Mouse (Mus musculus) cerebellum, adult 11-12 months (tissue): ENCODE results near the gene Dld.

Source experiments
- DNase-seq: peaks from one replicate; pipeline ENCODE4 v3.0.0; 2022

Dld gene

GRCm38 (mm10) chr12:31293361-31294142 is 57.7 kb downstream of the Dld start:
- DNase-seq: no peak

DNA sequence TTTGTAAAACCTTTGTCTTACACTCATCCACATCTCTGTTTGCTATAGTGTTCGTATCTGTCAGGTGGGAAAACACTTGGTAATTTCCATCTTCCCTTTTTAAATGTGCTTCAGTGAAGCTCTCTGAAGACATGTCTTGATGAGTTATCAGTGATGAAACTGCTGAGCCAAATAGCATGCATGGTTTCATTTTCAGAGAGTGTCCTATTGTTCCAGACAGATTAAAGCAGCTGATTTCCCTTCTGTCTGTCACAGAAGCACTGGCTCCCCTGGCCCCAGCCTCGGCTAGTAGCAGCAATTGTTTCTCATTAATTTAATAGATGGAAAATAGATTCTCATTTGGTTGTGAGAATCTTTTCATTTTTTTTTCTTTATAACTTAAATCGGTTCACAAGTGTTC is 60.3 kb downstream of the Dld start:
- no peak for DNase-seq

DNA sequence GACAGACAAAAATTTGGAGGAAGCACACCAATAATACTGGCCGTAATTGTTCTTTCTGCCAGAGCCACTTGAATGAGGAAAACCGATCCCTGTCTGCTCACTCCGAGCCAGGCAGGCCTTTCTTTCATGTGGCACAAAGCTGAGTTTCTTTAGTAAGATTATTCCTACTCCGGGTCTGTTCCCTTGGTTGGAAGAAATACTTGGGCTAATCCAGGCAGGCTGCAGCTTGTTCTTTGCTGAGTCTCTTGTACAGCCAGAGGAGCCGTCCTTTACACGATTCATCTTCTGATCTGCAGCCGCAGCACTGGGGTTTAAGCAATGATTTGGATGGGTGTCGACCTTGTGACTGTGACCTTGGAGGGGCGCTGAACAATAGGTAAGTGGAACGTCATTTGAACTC is 62.2 kb downstream of the Dld start:
- DNase-seq: no peak

DNA sequence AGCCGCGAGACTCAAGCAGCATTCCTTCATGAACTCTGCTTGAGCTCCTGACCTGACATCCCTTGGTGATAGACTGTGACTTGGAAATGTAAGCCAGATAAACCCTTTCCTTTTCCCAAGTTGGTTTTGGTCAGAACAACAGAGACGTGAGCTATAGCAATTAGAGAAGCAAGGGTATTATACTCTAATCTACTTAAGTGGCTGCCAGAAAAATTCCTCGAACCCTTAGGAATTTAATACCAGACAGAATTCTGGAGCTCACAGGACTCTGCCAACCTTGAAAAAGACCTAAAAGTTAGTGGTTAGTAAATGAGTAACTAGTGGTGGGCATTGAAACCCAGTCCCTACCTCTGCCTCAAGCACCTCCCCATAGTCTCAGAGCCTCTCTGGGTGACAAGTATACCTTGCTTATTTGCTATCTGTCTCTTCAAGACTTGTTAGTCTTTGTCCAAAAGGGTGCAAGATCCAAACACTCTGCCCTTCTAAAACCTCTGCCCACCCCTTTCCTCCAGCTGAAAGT is 67.6 kb downstream of the Dld start:
- no peak for DNase-seq

DNA sequence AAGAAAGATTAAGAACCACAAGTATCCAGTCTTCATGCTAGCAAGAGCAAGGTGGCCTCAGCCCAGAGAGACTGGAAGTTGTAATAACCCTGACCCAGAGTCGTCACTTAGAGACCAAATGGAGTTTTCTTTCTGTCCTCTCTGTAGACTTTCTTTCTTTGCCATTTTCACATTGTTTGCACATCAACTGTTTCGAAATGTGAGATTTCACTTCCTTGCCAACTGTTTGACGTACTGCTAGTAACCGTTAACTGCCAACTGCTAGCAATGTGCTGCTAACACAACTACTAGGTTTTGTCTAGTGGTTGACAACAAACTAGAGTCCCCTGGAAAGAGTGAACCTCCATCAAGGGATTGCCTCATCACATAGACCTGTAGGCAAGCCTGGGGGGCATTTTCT is 68.1 kb downstream of the Dld start:
- DNase-seq: no peak

DNA sequence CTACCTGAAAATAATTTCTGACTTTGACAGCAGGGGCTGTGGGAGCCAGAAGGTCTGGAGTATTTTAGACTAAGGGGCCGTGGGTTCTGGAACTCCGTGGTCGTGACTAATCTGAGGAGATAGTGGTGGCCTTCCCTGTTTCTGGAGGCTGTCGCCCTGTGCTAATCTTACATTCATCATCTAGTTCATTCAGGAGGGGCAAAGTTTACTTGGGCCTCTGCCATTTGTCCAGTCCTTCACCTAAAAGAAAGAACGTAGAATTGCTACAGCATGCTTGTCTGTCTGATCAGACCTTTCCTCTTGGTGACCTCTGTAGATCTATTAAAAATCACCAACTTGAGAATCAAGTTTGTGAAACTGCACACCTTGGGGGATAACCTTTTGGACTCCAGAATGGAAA is 69.0 kb downstream of the Dld start:
- no peak for DNase-seq
